Mouse (Mus musculus) CH12.LX (cell line): ENCODE measurements at regions not wholly inside any gene's neighbourhood (a gene's known extent, or its start where the extent isn't known, plus 50 kb on each side); places are given as distances from the start of the nearest gene placed in this dataset.

Experiments used
- BHLHE40 ChIP-seq: IDR thresholded peaks from 2 replicates; pipeline ENCODE4 v1.6.1; 2011; ENCODE audit warnings: mild to moderate bottlenecking, low read depth, low read length, improper control_type of control experiment
- CTCF ChIP-seq, 2 experiments: IDR thresholded peaks in 1 of 2; conservative IDR thresholded peaks in 1 of 2; 2 replicates each; pipeline ENCODE4 v1.5.1; 2011 to 2012; ENCODE audit warnings: low read depth in 2 of 2, low read length in 2 of 2, improper control_type of control experiment in 1 of 2, inconsistent platforms in 1 of 2, mild to moderate bottlenecking in 1 of 2, moderate library complexity in 1 of 2
- EP300 ChIP-seq: IDR thresholded peaks from 2 replicates; pipeline ENCODE4 v1.6.1; 2011; ENCODE audit warnings: low read length, improper control_type of control experiment
- MAFK ChIP-seq: IDR thresholded peaks from 2 replicates; pipeline ENCODE4 v1.6.1; 2011; ENCODE audit warnings: low read length, improper control_type of control experiment; ENCODE audit not compliant: insufficient replicate concordance
- POLR2A ChIP-seq: IDR thresholded peaks from 2 replicates; pipeline ENCODE4 v1.6.1; 2011; ENCODE audit warnings: low read depth, mild to moderate bottlenecking, improper control_type of control experiment, low read length
- ZMIZ1 ChIP-seq: IDR thresholded peaks from 2 replicates; pipeline ENCODE4 v1.6.1; 2012; ENCODE audit warnings: low read depth, mild to moderate bottlenecking, inconsistent platforms, low read length, improper control_type of control experiment
- ZNF384 ChIP-seq: IDR thresholded peaks from 2 replicates; pipeline ENCODE4 v1.6.1; 2012; ENCODE audit warnings: low read depth, low read length, improper control_type of control experiment, inconsistent platforms

GRCm38 (mm10) chr4:150758467-150759237, 95.1 kb upstream of the Errfi1 start:
- TF ChIP-seq ZMIZ1 (no peak), EP300 (no peak), BHLHE40 (no peak), POLR2A (no peak), CTCF (conservative IDR thresholded peaks at IDR 0.05 in 1 of 2, IDR thresholded peaks at IDR 0.05 in 1 of 2; ENCODE audit: low read depth in 2 of 2, low read length in 2 of 2) (no peak), ZNF384 (no peak), MAFK (no peak)
